Mouse (Mus musculus): ENCODE data around the gene Olfr958. TPM values are rescaled to one million over a fixed set of nuclear protein-coding genes. Genes with fewer than 3 reads are reported as not detected.

Olfr958 gene
- not detected in 2 replicates for polyA plus RNA-seq (2012; rRNA removed)

DNA sequence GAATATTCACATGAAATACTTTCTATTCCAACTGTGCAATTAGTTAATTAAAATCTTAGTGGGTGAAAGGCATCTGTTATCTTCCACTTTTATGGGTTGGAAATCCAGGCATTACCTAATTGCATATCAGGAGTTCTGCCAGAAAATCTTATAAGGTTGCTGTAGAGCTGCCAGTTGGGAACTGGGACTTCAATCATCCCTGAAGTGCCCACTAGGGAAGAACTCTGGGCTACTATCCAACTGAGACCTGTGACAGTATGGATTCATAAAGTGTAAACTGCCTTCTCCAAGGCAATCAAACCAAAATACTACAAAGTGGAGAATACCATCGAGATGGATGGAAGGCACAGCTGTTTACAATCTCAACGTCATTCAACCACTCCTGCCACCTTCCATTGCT lies at the start of gene Olfr958:
Gene Olfr958, minus strand, starts transcription at position 109 of the 400 bp plus-strand sequence.
- 67% methylated on average over 2 of the region's 2 CpGs for WGBS
- DNase-seq (ENCODE audit: low read depth, low spot score) = no peak

DNA sequence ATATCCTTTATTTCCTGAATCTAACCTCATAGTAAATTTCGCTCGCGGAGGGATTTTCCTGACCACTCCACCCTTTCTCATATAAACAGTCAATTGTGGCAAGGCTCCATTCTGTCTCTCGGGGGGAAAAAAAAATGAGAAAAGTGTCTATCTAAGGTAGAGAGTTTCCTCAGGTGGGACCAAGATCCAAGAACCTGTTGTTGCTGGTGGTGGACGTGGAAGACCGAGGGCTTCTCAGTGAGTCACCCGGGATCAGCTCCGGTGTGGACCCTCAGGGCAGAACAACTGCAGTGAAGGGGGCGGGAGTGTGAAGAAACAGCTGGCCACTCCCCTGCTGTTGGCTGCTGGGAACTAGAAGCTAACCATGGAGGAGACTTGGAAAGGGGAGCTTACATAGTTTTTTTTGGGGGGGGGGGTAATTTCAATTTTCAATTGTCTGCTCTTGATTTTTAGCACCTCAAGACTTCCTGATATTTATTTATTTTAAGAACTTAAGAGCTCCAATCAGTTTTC lies 49.5 kb upstream of the Olfr958 start:
- WGBS = 2% methylated on average over 9 of the region's 9 CpGs

DNA sequence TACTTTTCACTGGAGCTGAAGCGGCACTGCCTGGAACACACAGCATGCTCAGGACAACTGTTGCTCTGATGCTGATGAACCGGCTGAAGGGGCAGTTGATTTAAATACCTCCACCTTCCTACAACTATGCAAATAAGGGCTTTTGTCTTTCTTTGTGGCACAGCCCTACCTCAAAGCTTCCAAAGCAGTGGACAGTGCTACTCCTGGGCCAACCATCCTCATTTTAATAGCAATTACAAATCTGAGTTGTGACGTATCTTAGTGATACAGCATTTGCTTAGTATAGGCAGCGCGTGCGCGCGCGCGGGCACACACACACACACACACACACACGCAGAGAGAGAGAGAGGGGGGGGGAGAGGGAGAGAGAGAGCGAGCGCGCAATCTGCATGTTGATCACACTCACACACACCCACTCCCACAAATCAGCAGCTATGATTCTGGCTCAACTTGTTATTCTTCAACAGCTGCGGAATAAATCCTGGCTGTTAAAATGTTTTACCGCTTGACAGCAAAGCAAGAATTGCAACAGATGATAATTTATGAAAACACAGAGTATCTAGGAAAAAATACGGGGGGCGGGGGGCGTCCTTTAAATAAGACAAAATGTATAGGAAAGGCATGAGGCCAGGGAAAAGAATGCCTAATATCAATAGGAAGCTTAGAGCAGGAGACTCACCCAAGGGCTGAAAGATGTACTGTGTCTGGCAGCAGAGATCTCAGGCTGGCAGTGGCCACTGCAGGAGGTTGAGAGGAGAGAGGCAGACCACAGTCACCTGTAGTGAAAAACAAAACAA lies 48.9 kb upstream of the Olfr958 start:
- 2% methylated on average over 19 of the region's 19 CpGs for WGBS
- no peak for DNase-seq (ENCODE audit: low read depth, low spot score)

More for the DNA sequence above, 49.5 kb upstream of the Olfr958 start:
- no peak for DNase-seq (ENCODE audit: low read depth, low spot score)

DNA sequence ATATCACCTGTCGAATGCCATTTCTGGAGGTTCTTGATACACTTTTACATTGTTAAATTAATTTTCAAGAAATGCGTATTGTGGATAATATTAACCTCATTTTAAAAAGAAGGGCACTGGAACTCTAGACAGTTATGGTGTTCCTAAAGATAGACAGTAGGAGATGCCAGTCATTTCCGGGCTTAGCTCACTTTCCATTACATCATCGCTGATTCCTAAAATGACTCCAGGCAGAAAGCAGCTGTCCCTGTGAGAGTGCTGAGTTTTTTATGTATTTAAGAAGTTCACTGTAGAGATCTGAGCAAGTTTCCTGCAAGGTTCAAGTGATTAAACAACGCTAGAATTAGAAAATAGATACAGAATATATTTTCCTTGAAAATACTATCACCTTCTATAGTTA lies 23.2 kb upstream of the Olfr958 start:
- WGBS = 78% methylated on average over 5 of the region's 5 CpGs
- no peak for DNase-seq (ENCODE audit: low read depth, low spot score)

DNA sequence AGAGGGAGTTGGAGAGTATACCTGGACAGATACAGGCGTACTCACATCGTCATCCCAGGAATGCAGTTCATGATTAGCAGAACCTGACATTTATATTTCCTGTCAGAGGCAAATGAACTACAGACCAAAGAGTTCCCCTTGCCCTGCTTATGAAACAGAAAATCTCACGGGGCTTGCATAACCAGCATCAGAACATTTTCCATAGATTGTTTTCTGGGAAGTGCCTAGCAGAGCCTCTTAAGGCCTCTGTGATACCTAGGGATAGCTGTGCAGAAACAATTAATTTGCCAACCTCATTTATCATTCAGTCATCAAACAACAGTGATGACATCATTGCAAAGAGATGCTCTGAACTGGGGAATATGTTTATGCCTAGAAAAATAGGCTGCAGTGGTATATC lies 21.6 kb upstream of the Olfr958 start, which contains the start of gene Olfr959:
Gene Olfr959, minus strand, starts transcription at position 101 of the 400 bp plus-strand sequence.
- DNase-seq (ENCODE audit: low read depth, low spot score) = no peak
- WGBS = 63% methylated on average over 3 of the region's 3 CpGs

DNA sequence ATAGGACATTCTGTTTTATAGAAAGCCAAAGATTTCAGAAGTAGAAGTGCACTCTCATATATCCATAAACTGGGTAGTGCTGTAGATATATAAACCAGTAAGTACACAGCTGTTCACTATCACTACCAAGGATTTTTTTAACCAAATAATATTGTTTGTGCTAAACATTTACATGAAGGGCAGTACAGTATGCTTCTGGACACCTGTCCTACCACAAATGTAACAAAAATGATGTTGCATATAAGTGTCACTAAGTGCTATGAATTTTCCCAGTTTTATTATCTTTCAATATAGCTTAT lies 4.4 kb upstream of the Olfr958 start:
- no peak for DNase-seq (ENCODE audit: low read depth, low spot score)

DNA sequence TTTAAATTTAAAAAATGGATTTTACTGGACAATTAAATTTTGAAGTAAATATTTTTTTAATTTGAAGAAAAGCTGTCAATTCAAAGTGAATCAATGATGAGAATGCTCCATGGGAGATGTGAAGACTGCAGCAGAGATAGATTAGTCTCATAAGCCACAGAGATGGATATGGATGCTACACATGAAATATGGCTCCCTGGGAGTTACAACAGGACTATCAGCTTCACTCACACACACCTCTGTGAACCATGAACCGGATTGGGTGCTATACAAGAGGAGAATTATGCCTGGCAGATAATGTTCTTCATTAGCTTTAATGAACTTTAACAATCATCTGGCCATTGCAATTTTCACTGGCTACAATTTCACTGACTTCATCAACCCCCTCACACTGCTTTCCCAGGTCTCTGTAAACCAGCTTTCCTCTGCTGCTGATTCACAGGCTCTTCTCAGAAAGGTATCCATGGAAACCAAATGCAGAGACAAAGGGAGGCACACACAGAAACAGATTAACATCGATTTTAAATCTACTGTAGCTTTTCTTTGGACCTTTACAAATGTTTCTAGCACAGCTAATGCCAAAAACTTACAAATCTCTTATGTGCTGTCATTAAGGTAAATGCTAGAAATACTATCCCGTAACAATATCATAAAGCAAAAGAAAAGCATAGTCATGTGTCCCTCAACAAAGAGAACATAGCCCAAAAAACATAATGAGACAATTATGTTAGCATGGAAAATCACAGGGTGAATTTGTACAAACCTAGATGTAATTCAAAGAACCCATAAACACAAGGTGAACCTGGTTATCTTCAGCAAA lies 3.9 kb upstream of the Olfr958 start:
- WGBS = 53% methylated on average over 3 of the region's 3 CpGs
- DNase-seq (ENCODE audit: low read depth, low spot score) = no peak

DNA sequence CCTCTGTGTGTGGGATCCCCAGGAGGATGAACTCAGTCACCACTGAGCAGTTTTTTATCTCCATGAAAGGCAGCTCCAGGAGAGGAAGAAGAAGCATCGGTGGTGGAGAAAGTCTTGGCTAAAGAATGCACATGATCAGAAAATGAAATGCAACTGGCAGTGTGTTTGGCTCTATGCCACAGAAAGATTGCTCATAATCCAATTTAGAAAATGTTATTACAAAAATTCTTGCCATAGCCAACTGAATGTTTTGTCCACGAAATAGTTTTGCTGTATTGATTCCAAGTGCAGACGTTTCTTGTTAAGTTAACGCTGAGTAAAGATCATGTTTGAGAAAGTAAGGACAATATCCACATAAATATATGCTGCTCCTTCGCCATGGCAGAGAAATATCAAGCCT lies 3.0 kb downstream of the Olfr958 start:
- 71% methylated on average over 5 of the region's 5 CpGs for WGBS
- no peak for DNase-seq (ENCODE audit: low read depth, low spot score)

DNA sequence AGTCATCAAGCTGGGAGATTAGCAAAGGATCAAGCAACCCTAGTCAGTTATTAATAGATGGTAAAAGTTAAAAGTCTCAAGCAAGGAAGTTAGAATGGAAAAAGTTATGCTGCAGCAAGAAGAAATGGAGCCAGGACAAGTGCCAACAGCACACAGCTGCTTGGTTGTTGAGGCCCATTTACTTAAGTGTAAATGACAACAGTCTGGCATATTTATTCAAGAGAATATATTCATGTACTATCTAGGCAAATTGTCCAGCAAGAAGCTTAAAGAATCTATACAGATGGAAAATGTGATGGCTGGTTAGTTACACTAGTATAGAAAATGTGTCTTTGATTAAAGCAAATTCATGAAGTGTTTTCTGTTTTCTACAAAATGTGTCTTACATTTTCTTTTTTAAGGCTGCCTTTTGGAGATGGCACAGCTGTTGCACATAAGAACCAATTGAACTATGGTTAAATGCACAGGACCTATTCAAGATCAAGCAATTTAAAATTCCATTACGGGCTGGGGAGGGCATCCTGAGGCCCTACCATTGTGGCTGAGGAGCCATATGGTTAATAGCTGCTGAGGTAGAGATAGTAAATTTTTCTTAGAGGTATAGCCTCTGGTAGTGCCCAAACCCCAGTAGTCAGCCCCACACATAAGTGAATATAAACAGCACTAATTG lies 30.1 kb downstream of the Olfr958 start:
- no peak for DNase-seq (ENCODE audit: low read depth, low spot score)
- 88% methylated on average over 1 of the region's 1 CpGs for WGBS

DNA sequence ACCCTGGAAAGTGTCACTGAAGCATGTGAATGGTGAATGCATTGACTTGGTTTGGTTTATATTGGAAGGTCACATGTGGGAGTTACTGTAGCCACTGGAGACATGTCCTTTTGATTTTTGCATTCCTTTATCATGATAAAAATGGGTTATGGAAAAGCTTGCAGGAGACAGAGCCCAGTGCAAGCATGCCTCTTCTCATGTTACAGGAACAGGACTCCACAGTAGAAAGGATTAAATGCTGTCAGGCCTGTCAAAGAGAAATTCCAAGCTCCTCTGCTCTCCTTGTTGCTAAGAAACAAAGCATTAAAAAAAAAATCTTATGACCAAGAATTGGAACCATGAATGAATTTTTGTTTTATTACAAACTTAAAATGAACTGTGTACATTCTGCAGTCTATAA lies 35.3 kb downstream of the Olfr958 start:
- no peak for DNase-seq (ENCODE audit: low read depth, low spot score)

DNA sequence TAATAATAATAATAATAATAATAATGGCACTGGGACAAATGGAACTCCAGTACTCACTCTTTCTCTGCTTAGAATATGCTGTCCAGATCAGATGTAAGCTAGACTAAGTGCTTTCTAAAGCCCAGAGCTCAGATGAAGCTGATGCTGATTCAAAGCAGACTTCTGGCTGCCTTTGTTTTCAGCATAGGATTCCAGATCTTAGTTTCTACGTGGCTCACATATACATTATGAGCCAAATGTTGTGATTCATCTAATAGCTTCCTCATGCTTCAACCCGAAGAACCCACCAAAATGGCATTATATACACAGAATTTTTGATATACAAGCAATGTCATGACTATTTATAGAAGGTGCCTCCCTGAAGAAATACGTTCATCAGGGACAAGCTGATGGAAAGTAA lies 38.3 kb downstream of the Olfr958 start, which contains the start of gene Olfr957:
Gene Olfr957, minus strand, starts transcription at position 279 of the 400 bp plus-strand sequence.
- 53% methylated on average over 3 of the region's 3 CpGs for WGBS
- DNase-seq (ENCODE audit: low read depth, low spot score) = no peak

DNA sequence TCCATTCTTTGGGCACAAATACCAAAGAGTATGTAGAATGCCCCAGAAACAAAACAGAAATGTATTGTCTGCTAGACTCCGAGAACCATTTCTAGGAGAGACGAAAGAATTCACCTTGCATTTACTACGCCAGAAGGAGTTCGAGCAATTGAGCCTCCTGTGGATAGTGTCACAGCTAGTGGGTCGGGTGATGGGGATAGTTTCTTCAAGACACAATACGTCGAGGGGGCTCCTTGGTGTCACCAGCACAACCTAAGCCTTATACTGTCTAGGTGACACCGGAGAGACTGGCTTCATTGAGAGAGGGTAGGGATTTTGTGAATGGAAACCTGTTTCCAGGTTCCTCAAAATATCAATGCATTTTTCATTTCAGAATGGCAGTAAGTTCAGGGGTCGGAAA lies 44.4 kb downstream of the Olfr958 start:
- WGBS = 79% methylated on average over 9 of the region's 9 CpGs
- DNase-seq (ENCODE audit: low read depth, low spot score) = no peak

DNA sequence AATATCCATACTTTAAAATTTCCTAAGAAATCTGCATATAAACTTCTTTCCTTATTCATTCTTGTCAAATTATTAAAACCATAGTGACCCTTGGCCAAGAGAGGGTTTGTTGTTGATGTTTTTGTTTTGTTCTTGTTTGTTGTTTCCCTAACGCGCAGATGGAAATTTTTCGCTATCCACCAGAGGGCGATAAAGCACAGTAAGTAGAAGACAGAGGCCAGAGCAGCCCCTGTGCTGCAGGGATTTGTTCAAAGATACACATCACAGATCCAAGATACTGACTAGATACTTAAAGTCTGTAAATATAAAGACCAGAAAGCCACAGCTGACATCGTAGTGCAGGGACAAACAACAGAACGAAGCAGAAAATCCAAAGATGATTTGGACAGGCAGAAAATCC lies 44.9 kb downstream of the Olfr958 start:
- 6% methylated on average over 6 of the region's 6 CpGs for WGBS
- no peak for DNase-seq (ENCODE audit: low read depth, low spot score)

Other genes with a start within 250 kb of the Olfr958 start
- not detected in 2 replicates for gene Olfr948, start 228.0 kb downstream of the Olfr958 start, polyA plus RNA-seq (2012; rRNA removed)
- gene Olfr951, start 166.6 kb downstream of the Olfr958 start, polyA plus RNA-seq (2012; rRNA removed) = not detected in 2 replicates
- not detected in 2 replicates for gene Olfr952, start 126.9 kb downstream of the Olfr958 start, polyA plus RNA-seq (2012; rRNA removed)
- not detected in 2 replicates for gene Olfr954, start 97.4 kb downstream of the Olfr958 start, polyA plus RNA-seq (2012; rRNA removed)
- gene Olfr955, start 82.1 kb downstream of the Olfr958 start, polyA plus RNA-seq (2012; rRNA removed) = not detected in 2 replicates
- not detected in 2 replicates for gene Olfr44, start 60.1 kb downstream of the Olfr958 start, polyA plus RNA-seq (2012; rRNA removed)
- not detected in 2 replicates for gene Olfr957, start 38.2 kb downstream of the Olfr958 start, polyA plus RNA-seq (2012; rRNA removed)
- gene Olfr959, start 21.5 kb upstream of the Olfr958 start, polyA plus RNA-seq (2012; rRNA removed) = not detected in 2 replicates
- 0.49 and 0.53 TPM in 2 replicates for gene AW551984, start 50.3 kb upstream of the Olfr958 start, polyA plus RNA-seq (2012; rRNA removed)
- gene Olfr148, start 56.6 kb upstream of the Olfr958 start, polyA plus RNA-seq (2012; rRNA removed) = not detected in 2 replicates
- gene Olfr960, start 67.3 kb upstream of the Olfr958 start, polyA plus RNA-seq (2012; rRNA removed) = not detected in 2 replicates
- not detected in 2 replicates for gene Olfr961, start 91.0 kb upstream of the Olfr958 start, polyA plus RNA-seq (2012; rRNA removed)
- gene Olfr963, start 113.2 kb upstream of the Olfr958 start, polyA plus RNA-seq (2012; rRNA removed) = not detected in 2 replicates
- gene Olfr149, start 153.1 kb upstream of the Olfr958 start, polyA plus RNA-seq (2012; rRNA removed) = not detected in 2 replicates
- not detected in 2 replicates for gene Olfr965, start 157.3 kb upstream of the Olfr958 start, polyA plus RNA-seq (2012; rRNA removed)
- gene Olfr150, start 176.9 kb upstream of the Olfr958 start, polyA plus RNA-seq (2012; rRNA removed) = not detected in 2 replicates
- not detected in 2 replicates for gene Olfr967, start 192.2 kb upstream of the Olfr958 start, polyA plus RNA-seq (2012; rRNA removed)
- gene Olfr968, start 229.2 kb upstream of the Olfr958 start, polyA plus RNA-seq (2012; rRNA removed) = not detected in 2 replicates
- gene Olfr969, start 236.9 kb upstream of the Olfr958 start, polyA plus RNA-seq (2012; rRNA removed) = not detected in 2 replicates